Mouse (Mus musculus) heart, adult 2 months (tissue): ENCODE data around the gene Aplnr.

Source experiments
- CTCF ChIP-seq: fragments of 200-600 bp; IDR thresholded peaks from 2 replicates; pipeline ENCODE4 v1.8.1; 2022; ENCODE audit warnings: antibody characterized with exemption, mild to moderate bottlenecking, moderate library complexity
- EP300 ChIP-seq: fragments of 200-500 bp; IDR thresholded peaks from 2 replicates; pipeline ENCODE4 v1.6.1; 2011; ENCODE audit warnings: low read depth, low read length, control low read depth; ENCODE audit not compliant: insufficient read depth
- POLR2A ChIP-seq: fragments of 200-500 bp; IDR thresholded peaks from 2 replicates; pipeline ENCODE4 v1.6.1; 2011; ENCODE audit warnings: mild to moderate bottlenecking, low read depth, low read length, control low read depth; ENCODE audit not compliant: insufficient read depth

- no peak for TF ChIP-seq POLR2A
- no peak for TF ChIP-seq CTCF
- no peak for TF ChIP-seq EP300
Measured at GRCm38 (mm10) chr2:85187582-85188151, 51.6 kb downstream of the Aplnr start.
